Mouse (Mus musculus) lung, embryonic 15.5 days (tissue): ENCODE results near the gene Ripor2. TPM values are rescaled to one million over a fixed set of nuclear protein-coding genes. Genes with fewer than 3 reads are reported as not detected.

Source experiments
- ATAC-seq: fragments of 200-750 bp; cut with Nextera tagmentation; 2 replicates; pipeline ENCODE4 v1.8.0; 2017; ENCODE audit warnings: moderate number of reproducible peaks, borderline replicate concordance; ENCODE audit not compliant: low FRiP score, low TSS enrichment; ENCODE audit errors: extremely low read depth
- H3K27ac ChIP-seq: fragments of 300-500 bp; sonication (generic); 2 replicates; pipeline ENCODE4 v1.5.1; 2015; ENCODE audit warnings: moderate library complexity, mild to moderate bottlenecking, inconsistent platforms
- H3K27me3 ChIP-seq: fragments of 300-500 bp; sonication (generic); 2 replicates; pipeline ENCODE4 v1.6.1; 2015; ENCODE audit warnings: inconsistent platforms
- H3K36me3 ChIP-seq: fragments of 300-500 bp; sonication (generic); 2 replicates; pipeline ENCODE4 v1.6.1; 2015; ENCODE audit warnings: inconsistent platforms
- H3K4me1 ChIP-seq: fragments of 300-500 bp; sonication (generic); 2 replicates; pipeline ENCODE4 v1.6.1; 2015; ENCODE audit warnings: inconsistent platforms
- H3K4me2 ChIP-seq: fragments of 300-500 bp; sonication (generic); 2 replicates; pipeline ENCODE4 v1.6.1; 2015; ENCODE audit warnings: inconsistent platforms, mild to moderate bottlenecking, moderate library complexity
- H3K4me3 ChIP-seq: fragments of 300-500 bp; sonication (generic); 2 replicates; pipeline ENCODE4 v1.5.1; 2015; ENCODE audit warnings: mild to moderate bottlenecking, inconsistent platforms
- H3K9ac ChIP-seq: fragments of 300-500 bp; sonication (generic); 2 replicates; pipeline ENCODE4 v1.6.1; 2015; ENCODE audit warnings: inconsistent platforms
- H3K9me3 ChIP-seq: fragments of 300-500 bp; sonication (generic); 2 replicates; pipeline ENCODE4 v1.6.1; 2016; ENCODE audit warnings: inconsistent platforms
- WGBS: fragments of 180-500 bp; shearing (Covaris S2); methylation state at CpG from one replicate; pipeline ENCODE4 v1.1.7; 2015; 5-methylcytosine and 5-hydroxymethylcytosine counted together
- polyA plus RNA-seq: library from polyadenylated mRNA; unstranded; fragments of >200 nt; fragmentation: Nextera tagmentation; extraction: Ambion mirVana; gene quantifications from 2 replicates; pipeline ENCODE4 v1.2.1, GENCODE M21; 2015

Gene Ripor2
- polyA plus RNA-seq, 1 experiment from 2014 or later, result 5.4 TPM

- no peaks in the 10 kb centered on the region for H3K27me3 ChIP-seq
- no peak overlapping the region for H3K4me2 ChIP-seq
- no peak overlapping the region for H3K4me3 ChIP-seq
- 12% methylated on average over 8 of the region's 8 CpGs for WGBS
- H3K4me1 ChIP-seq, result peaks cover 37% of the 10 kb centered on the region
- H3K36me3 ChIP-seq, result no peaks in the 10 kb centered on the region
- peak; percentile 79 for ATAC-seq
- H3K27ac ChIP-seq, result peak overlapping the region; percentile 95
- no peaks in the 10 kb centered on the region for H3K9me3 ChIP-seq
- H3K9ac ChIP-seq, result no peak overlapping the region
Observed at GRCm38 (mm10) chr13:24565230-24565949, 16.6 kb upstream of the Ripor2 start.

GRCm38 (mm10) chr13:24565950-24566320 lies 16.1 kb upstream of the Ripor2 start:
- H3K9ac ChIP-seq, result no peak overlapping the region
- no peaks in the 10 kb centered on the region for H3K9me3 ChIP-seq
- no peak overlapping the region for H3K4me2 ChIP-seq
- peaks cover 37% of the 10 kb centered on the region for H3K4me1 ChIP-seq
- H3K36me3 ChIP-seq, result no peaks in the 10 kb centered on the region
- H3K27ac ChIP-seq, result peak overlapping the region; percentile 95
- WGBS, result 6% methylated on average over 3 of the region's 3 CpGs
- no peaks in the 10 kb centered on the region for H3K27me3 ChIP-seq
- ATAC-seq, result peak; percentile 85
- H3K4me3 ChIP-seq, result no peak overlapping the region

DNA sequence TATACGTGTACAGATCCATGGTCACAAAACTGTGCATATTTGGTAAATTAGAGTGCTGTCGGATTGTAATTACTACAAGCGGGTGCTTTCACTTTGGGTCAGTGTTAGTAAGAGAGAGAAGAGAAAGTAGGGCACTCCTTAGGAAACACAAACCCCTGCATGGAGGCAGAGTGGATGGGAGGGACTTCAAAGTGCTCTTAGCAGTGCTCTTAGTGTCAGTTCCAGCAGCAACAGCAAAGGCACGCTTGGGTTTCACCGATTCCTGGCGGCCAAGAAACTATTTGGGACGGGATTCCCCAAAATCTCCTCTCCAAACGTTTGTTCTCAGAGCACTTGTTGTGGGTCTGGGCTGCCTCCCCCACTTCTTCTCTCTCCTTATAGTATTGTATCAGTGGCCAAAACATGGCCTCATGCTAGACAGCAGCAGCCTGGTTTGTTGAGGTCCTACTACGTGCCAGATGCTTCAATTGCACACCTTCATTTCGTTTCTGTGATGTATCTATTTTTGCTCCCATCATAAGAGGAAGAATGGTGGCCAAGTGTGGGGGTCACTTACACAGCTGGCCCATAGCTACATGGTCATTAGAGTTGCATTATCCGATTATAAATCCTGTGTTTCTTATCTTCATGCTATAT lies 14.7 kb upstream of the Ripor2 start:
- no peaks in the 10 kb centered on the region for H3K27me3 ChIP-seq
- no peaks in the 10 kb centered on the region for H3K36me3 ChIP-seq
- H3K9me3 ChIP-seq, result no peaks in the 10 kb centered on the region
- H3K4me1 ChIP-seq, result peaks cover 37% of the 10 kb centered on the region
- WGBS, result 54% methylated on average over 11 of the region's 11 CpGs
- no peak overlapping the region; the same call in 1 of the 2 replicates for H3K4me2 ChIP-seq
- H3K9ac ChIP-seq, result no peak overlapping the region
- ATAC-seq, result no peak
- H3K27ac ChIP-seq, result peak overlapping the region; percentile 95
- H3K4me3 ChIP-seq, result no peak overlapping the region

- no peak overlapping the region for H3K27ac ChIP-seq
- no peak overlapping the region for H3K4me3 ChIP-seq
- ATAC-seq, result no peak
- no peaks in the 10 kb centered on the region for H3K27me3 ChIP-seq
- H3K4me1 ChIP-seq, result peaks cover 34% of the 10 kb centered on the region
- H3K9me3 ChIP-seq, result no peaks in the 10 kb centered on the region
- WGBS, result 89% methylated on average over 4 of the region's 4 CpGs
- no peak overlapping the region for H3K9ac ChIP-seq
- no peak overlapping the region for H3K4me2 ChIP-seq
- no peaks in the 10 kb centered on the region for H3K36me3 ChIP-seq
Observed at GRCm38 (mm10) chr13:24569066-24569465, 12.9 kb upstream of the Ripor2 start.

- Histone ChIP-seq H3K27ac (no peak overlapping the region), H3K4me3 (no peak overlapping the region), H3K9me3 (no peaks in the 10 kb centered on the region), H3K36me3 (no peaks in the 10 kb centered on the region), H3K4me2 (no peak overlapping the region), H3K4me1 (peaks cover 20% of the 10 kb centered on the region), H3K27me3 (no peaks in the 10 kb centered on the region), H3K9ac (no peak overlapping the region)
- WGBS, result 27% methylated on average over 2 of the region's 2 CpGs
- no peak for ATAC-seq
Observed at GRCm38 (mm10) chr13:24570716-24571115, 11.3 kb upstream of the Ripor2 start.

DNA sequence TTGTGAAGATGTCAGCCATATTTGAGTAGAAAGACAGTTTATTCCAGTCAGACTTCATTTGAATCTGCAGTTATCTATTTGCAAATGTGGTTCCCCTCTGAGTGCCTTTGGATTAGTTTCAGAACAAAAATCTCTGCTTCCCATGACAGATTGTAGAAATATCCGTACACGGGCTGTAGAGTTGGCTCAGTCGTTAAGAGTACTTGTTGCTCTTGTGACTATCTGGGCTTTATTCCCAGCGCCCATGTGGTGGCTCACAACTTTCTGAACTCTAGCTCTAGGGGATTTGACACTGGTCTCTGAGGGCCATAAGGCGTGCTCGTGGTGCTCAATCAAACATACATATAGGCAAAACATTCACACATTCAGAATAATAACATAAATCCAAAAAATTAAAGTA lies 10.1 kb upstream of the Ripor2 start:
- no peak overlapping the region for H3K4me3 ChIP-seq
- no peaks in the 10 kb centered on the region for H3K36me3 ChIP-seq
- H3K9me3 ChIP-seq, result no peaks in the 10 kb centered on the region
- WGBS, result 59% methylated on average over 6 of the region's 6 CpGs
- no peak overlapping the region for H3K4me2 ChIP-seq
- ATAC-seq, result no peak
- H3K9ac ChIP-seq, result no peak overlapping the region
- H3K27ac ChIP-seq, result no peak overlapping the region
- peaks cover 17% of the 10 kb centered on the region for H3K4me1 ChIP-seq
- H3K27me3 ChIP-seq, result no peaks in the 10 kb centered on the region

DNA sequence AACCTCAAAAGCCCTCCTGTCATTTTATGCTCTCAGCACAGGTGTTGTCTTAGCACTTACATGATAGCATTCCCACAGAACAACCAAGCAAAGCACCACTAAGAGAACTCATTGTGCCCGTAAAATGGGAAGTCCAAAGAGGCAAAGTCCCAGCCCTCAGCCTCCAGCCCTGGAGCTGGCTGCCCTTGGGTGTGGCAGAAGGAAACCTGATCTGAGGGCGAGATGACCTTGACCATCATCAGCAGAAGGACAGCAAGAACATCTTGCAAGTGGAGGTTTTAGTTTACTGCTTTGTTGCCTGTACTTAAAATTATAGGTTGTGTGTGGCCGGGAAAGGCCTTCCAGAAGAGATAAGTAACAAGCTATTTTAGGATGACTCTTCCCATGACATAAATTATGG lies 6.9 kb upstream of the Ripor2 start:
- no peaks in the 10 kb centered on the region for H3K36me3 ChIP-seq
- no peak overlapping the region for H3K4me2 ChIP-seq
- H3K9ac ChIP-seq, result no peak overlapping the region
- no peak overlapping the region for H3K4me3 ChIP-seq
- H3K4me1 ChIP-seq, result peaks cover 9% of the 10 kb centered on the region
- H3K27me3 ChIP-seq, result no peaks in the 10 kb centered on the region
- H3K27ac ChIP-seq, result no peak overlapping the region
- WGBS, result 77% methylated on average over 3 of the region's 3 CpGs
- no peaks in the 10 kb centered on the region for H3K9me3 ChIP-seq
- ATAC-seq, result no peak

GRCm38 (mm10) chr13:24576338-24577119 lies 5.5 kb upstream of the Ripor2 start:
- Histone ChIP-seq H3K4me3 (no peak overlapping the region), H3K4me2 (no peak overlapping the region), H3K27me3 (no peaks in the 10 kb centered on the region), H3K27ac (no peak overlapping the region), H3K9ac (no peak overlapping the region), H3K36me3 (no peaks in the 10 kb centered on the region), H3K9me3 (no peaks in the 10 kb centered on the region), H3K4me1 (peaks cover 9% of the 10 kb centered on the region)
- peak; percentile 75 for ATAC-seq
- 30% methylated on average over 11 of the region's 11 CpGs for WGBS

DNA sequence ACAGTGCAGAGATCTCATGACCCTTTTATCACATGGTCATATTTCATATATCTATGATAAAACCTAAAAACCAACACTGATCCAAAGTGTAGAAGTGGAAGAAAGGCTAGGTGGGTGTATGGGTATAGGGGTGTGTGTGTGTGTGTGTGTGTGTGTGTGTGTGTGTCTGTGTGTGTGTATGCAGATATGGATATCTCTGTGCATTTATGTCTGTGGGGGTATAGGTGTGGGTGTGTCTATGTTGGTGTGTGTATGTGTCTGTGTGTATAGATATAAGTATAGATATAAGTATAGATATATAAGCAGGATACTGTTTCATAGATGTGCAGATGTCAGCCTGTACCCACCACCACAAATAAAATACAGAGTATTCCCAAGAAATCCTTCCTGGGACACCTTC lies 3.7 kb upstream of the Ripor2 start:
- H3K36me3 ChIP-seq, result no peaks in the 10 kb centered on the region
- H3K9me3 ChIP-seq, result no peaks in the 10 kb centered on the region
- H3K27me3 ChIP-seq, result no peaks in the 10 kb centered on the region
- H3K4me2 ChIP-seq, result no peak overlapping the region
- H3K9ac ChIP-seq, result no peak overlapping the region
- H3K4me3 ChIP-seq, result no peak overlapping the region
- H3K27ac ChIP-seq, result no peak overlapping the region
- H3K4me1 ChIP-seq, result peaks cover 9% of the 10 kb centered on the region
- no peak for ATAC-seq

- Histone ChIP-seq H3K4me2 (no peak overlapping the region), H3K4me3 (no peak overlapping the region), H3K4me1 (peaks cover 9% of the 10 kb centered on the region), H3K27me3 (no peaks in the 10 kb centered on the region), H3K36me3 (no peaks in the 10 kb centered on the region), H3K9ac (no peak overlapping the region), H3K27ac (no peak overlapping the region), H3K9me3 (no peaks in the 10 kb centered on the region)
- no peak for ATAC-seq
- 71% methylated on average over 8 of the region's 8 CpGs for WGBS
Observed at GRCm38 (mm10) chr13:24580759-24581158, 1.2 kb upstream of the Ripor2 start.

DNA sequence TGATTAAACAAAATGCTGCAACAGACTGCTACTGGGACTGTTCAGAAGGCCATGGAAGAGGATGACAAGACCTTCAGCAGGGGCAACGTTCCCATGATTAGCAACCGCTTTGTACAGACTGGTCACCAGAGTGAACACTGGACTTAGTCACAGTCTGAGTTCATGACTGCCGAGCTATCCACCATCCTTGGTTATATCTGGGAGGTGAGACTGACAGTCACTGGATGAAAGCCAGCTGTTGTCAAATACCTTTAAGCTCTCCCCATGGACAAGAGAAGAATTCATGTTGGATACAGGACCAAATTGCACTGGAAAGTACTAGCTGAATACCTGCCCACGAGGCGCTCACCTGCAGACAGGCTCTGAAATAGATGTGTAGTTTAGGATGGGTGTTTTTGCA lies 2.4 kb downstream of the Ripor2 start:
- Histone ChIP-seq H3K4me2 (no peak overlapping the region), H3K9ac (no peak overlapping the region), H3K27me3 (no peaks in the 10 kb centered on the region), H3K4me1 (no peaks in the 10 kb centered on the region), H3K9me3 (no peaks in the 10 kb centered on the region), H3K27ac (no peak overlapping the region), H3K36me3 (no peaks in the 10 kb centered on the region), H3K4me3 (no peak overlapping the region)
- ATAC-seq, result no peak
- 71% methylated on average over 5 of the region's 5 CpGs for WGBS

- Histone ChIP-seq H3K36me3 (no peaks in the 10 kb centered on the region), H3K4me1 (no peaks in the 10 kb centered on the region), H3K9ac (no peak overlapping the region), H3K27me3 (no peaks in the 10 kb centered on the region), H3K27ac (no peak overlapping the region), H3K9me3 (no peaks in the 10 kb centered on the region), H3K4me2 (no peak overlapping the region), H3K4me3 (no peak overlapping the region)
- 79% methylated on average over 6 of the region's 6 CpGs for WGBS
- ATAC-seq, result no peak
Observed at GRCm38 (mm10) chr13:24584841-24585240, 2.9 kb downstream of the Ripor2 start.
